Mouse (Mus musculus): ENCODE data around the gene Cd99l2. TPM values are rescaled to one million over a fixed set of nuclear protein-coding genes. Genes with fewer than 3 reads are reported as not detected.

Cd99l2 gene
- polyA plus RNA-seq (2014; fragmentation: Nextera tagmentation; extraction: Ambion mirVana): 22.1 and 23.4 TPM in 2 replicates

- Histone ChIP-seq H3K4me3 (ENCODE audit: low read depth, low read length) (peak within 1 kb of the TSS; percentile 46), H3K4me1 (ENCODE audit: control insufficient read depth, insufficient read depth, low read length) (no peaks in the 10 kb centered on the region), H3K9ac (ENCODE audit: low read length) (peak within 1 kb of the TSS; percentile 55), H3K27me3 (ENCODE audit: control insufficient read depth, insufficient read depth, low read length) (no peaks in the 10 kb centered on the region), H3K36me3 (ENCODE audit: control insufficient read depth, insufficient read depth, low read length) (no peaks in the 10 kb centered on the region), H3K4me2 (ENCODE audit: low read depth, severe bottlenecking) (peak within 1 kb of the TSS; percentile 56), H3K27ac (replicated peaks; ENCODE audit: low read depth, low read length) (peak within 1 kb of the TSS; percentile 76), H3K9me3 (ENCODE audit: control insufficient read depth, low read length) (no peaks in the 10 kb centered on the region)
- peak; percentile 85 for DNase-seq (ENCODE audit: low spot score)
- ATAC-seq (ENCODE audit: insufficient number of reproducible peaks, low FRiP score, low TSS enrichment, low read depth): peak; percentile 95
- WGBS: 25% methylated on average over 18 of the region's 23 CpGs
Measured at GRCm38 (mm10) chrX:71492634-71493278, at the start of gene Cd99l2. Cd99l2 (minus strand) TSS chrX:71492849.

DNA sequence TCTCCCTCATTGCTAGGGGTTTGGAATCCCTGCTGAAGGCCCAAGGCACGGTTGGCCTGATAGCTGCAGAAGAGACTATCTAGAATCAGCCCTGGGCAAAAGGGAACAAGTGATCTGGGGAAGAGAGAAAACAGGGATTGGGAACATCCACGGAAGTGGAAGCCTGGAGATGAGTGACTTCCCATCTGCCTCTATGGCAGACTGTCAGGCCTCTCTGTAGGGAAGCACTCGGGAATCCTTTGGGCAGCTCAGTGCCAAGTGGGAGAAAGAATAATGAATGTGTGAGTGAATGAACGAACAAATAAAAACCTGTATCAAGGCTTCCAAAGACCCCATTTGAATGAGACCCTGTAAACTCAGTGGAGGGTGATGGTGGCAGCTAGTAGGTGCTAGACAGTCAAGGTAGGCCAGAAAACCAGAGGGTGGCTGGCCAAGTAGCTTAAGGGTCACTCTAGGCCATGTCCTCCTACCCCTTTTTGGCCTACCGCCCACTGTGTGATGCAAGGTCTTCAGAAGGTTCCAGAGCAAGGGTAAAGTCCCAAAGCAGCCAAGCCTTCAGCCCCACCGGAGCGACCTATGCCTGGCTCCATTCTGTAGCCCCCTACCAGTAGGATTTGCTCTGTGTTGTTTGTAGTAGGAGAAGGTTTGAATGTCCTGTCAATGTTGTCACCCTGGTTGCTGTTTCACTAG is 48.3 kb upstream of the Cd99l2 start:
- Histone ChIP-seq H3K9ac (ENCODE audit: low read length) (no peak overlapping the region), H3K27me3 (ENCODE audit: control insufficient read depth, insufficient read depth, low read length) (no peaks in the 10 kb centered on the region), H3K27ac (replicated peaks; ENCODE audit: low read depth, low read length) (no peak overlapping the region), H3K4me1 (ENCODE audit: control insufficient read depth, insufficient read depth, low read length) (no peaks in the 10 kb centered on the region), H3K9me3 (ENCODE audit: control insufficient read depth, low read length) (no peaks in the 10 kb centered on the region), H3K36me3 (ENCODE audit: control insufficient read depth, insufficient read depth, low read length) (no peaks in the 10 kb centered on the region), H3K4me2 (ENCODE audit: low read depth, severe bottlenecking) (no peak overlapping the region), H3K4me3 (ENCODE audit: low read depth, low read length) (no peak overlapping the region)
- DNase-seq (ENCODE audit: low spot score) (no peak), ATAC-seq (ENCODE audit: insufficient number of reproducible peaks, low FRiP score, low TSS enrichment, low read depth) (no peak)
- 81% methylated on average over 7 of the region's 7 CpGs for WGBS

- no peak for ATAC-seq (ENCODE audit: insufficient number of reproducible peaks, low FRiP score, low TSS enrichment, low read depth)
- Histone ChIP-seq H3K4me2 (ENCODE audit: low read depth, severe bottlenecking) (no peak overlapping the region), H3K9me3 (ENCODE audit: control insufficient read depth, low read length) (no peaks in the 10 kb centered on the region), H3K9ac (ENCODE audit: low read length) (no peak overlapping the region), H3K27ac (replicated peaks; ENCODE audit: low read depth, low read length) (no peak overlapping the region), H3K4me3 (ENCODE audit: low read depth, low read length) (no peak overlapping the region), H3K36me3 (ENCODE audit: control insufficient read depth, insufficient read depth, low read length) (no peaks in the 10 kb centered on the region), H3K4me1 (ENCODE audit: control insufficient read depth, insufficient read depth, low read length) (no peaks in the 10 kb centered on the region), H3K27me3 (ENCODE audit: control insufficient read depth, insufficient read depth, low read length) (no peaks in the 10 kb centered on the region)
- no peak for DNase-seq (ENCODE audit: low spot score)
- 88% methylated on average over 2 of the region's 2 CpGs for WGBS
Measured at GRCm38 (mm10) chrX:71537791-71538190, 45.1 kb upstream of the Cd99l2 start.

GRCm38 (mm10) chrX:71534102-71534501 is 41.5 kb upstream of the Cd99l2 start:
- Histone ChIP-seq H3K36me3 (ENCODE audit: control insufficient read depth, insufficient read depth, low read length) (no peaks in the 10 kb centered on the region), H3K9ac (ENCODE audit: low read length) (no peak overlapping the region), H3K9me3 (ENCODE audit: control insufficient read depth, low read length) (no peaks in the 10 kb centered on the region), H3K27ac (replicated peaks; ENCODE audit: low read depth, low read length) (no peak overlapping the region), H3K4me2 (ENCODE audit: low read depth, severe bottlenecking) (no peak overlapping the region), H3K27me3 (ENCODE audit: control insufficient read depth, insufficient read depth, low read length) (no peaks in the 10 kb centered on the region), H3K4me3 (ENCODE audit: low read depth, low read length) (no peak overlapping the region), H3K4me1 (ENCODE audit: control insufficient read depth, insufficient read depth, low read length) (no peaks in the 10 kb centered on the region)
- DNase-seq (ENCODE audit: low spot score) (no peak), ATAC-seq (ENCODE audit: insufficient number of reproducible peaks, low FRiP score, low TSS enrichment, low read depth) (no peak)
- WGBS: 81% methylated on average over 5 of the region's 5 CpGs

- H3K9ac ChIP-seq (ENCODE audit: low read length): no peak overlapping the region
Measured at GRCm38 (mm10) chrX:71532635-71533034, 40.0 kb upstream of the Cd99l2 start.

GRCm38 (mm10) chrX:71528646-71529045 is 36.0 kb upstream of the Cd99l2 start:
- H3K4me2 ChIP-seq (ENCODE audit: low read depth, severe bottlenecking): no peak overlapping the region
- DNase-seq (ENCODE audit: low spot score) (no peak), ATAC-seq (ENCODE audit: insufficient number of reproducible peaks, low FRiP score, low TSS enrichment, low read depth) (no peak)
- no peak overlapping the region for H3K9ac ChIP-seq (ENCODE audit: low read length)
- 62% methylated on average over 6 of the region's 6 CpGs for WGBS
- no peaks in the 10 kb centered on the region for H3K4me1 ChIP-seq (ENCODE audit: control insufficient read depth, insufficient read depth, low read length)
- no peaks in the 10 kb centered on the region for H3K27me3 ChIP-seq (ENCODE audit: control insufficient read depth, insufficient read depth, low read length)
- no peak overlapping the region for H3K27ac ChIP-seq (replicated peaks; ENCODE audit: low read depth, low read length)
- H3K4me3 ChIP-seq (ENCODE audit: low read depth, low read length): no peak overlapping the region
- no peaks in the 10 kb centered on the region for H3K9me3 ChIP-seq (ENCODE audit: control insufficient read depth, low read length)
- H3K36me3 ChIP-seq (ENCODE audit: control insufficient read depth, insufficient read depth, low read length): no peaks in the 10 kb centered on the region

More at GRCm38 (mm10) chrX:71532635-71533034, 40.0 kb upstream of the Cd99l2 start:
- ATAC-seq (ENCODE audit: insufficient number of reproducible peaks, low FRiP score, low TSS enrichment, low read depth) (no peak), DNase-seq (ENCODE audit: low spot score) (no peak)
- H3K27me3 ChIP-seq (ENCODE audit: control insufficient read depth, insufficient read depth, low read length): no peaks in the 10 kb centered on the region
- H3K4me2 ChIP-seq (ENCODE audit: low read depth, severe bottlenecking): no peak overlapping the region
- 66% methylated on average over 3 of the region's 3 CpGs for WGBS
- no peaks in the 10 kb centered on the region for H3K9me3 ChIP-seq (ENCODE audit: control insufficient read depth, low read length)
- no peaks in the 10 kb centered on the region for H3K36me3 ChIP-seq (ENCODE audit: control insufficient read depth, insufficient read depth, low read length)
- no peaks in the 10 kb centered on the region for H3K4me1 ChIP-seq (ENCODE audit: control insufficient read depth, insufficient read depth, low read length)
- no peak overlapping the region for H3K27ac ChIP-seq (replicated peaks; ENCODE audit: low read depth, low read length)
- H3K4me3 ChIP-seq (ENCODE audit: low read depth, low read length): no peak overlapping the region

- H3K9me3 ChIP-seq (ENCODE audit: control insufficient read depth, low read length): no peaks in the 10 kb centered on the region
- DNase-seq (ENCODE audit: low spot score) (no peak), ATAC-seq (ENCODE audit: insufficient number of reproducible peaks, low FRiP score, low TSS enrichment, low read depth) (no peak)
- no peak overlapping the region for H3K27ac ChIP-seq (replicated peaks; ENCODE audit: low read depth, low read length)
- no peak overlapping the region for H3K9ac ChIP-seq (ENCODE audit: low read length)
- no peak overlapping the region for H3K4me3 ChIP-seq (ENCODE audit: low read depth, low read length)
- no peak overlapping the region for H3K4me2 ChIP-seq (ENCODE audit: low read depth, severe bottlenecking)
- no peaks in the 10 kb centered on the region for H3K27me3 ChIP-seq (ENCODE audit: control insufficient read depth, insufficient read depth, low read length)
- WGBS: 72% methylated on average over 3 of the region's 3 CpGs
- H3K36me3 ChIP-seq (ENCODE audit: control insufficient read depth, insufficient read depth, low read length): no peaks in the 10 kb centered on the region
- H3K4me1 ChIP-seq (ENCODE audit: control insufficient read depth, insufficient read depth, low read length): no peaks in the 10 kb centered on the region
Measured at GRCm38 (mm10) chrX:71528150-71528549, 35.5 kb upstream of the Cd99l2 start.

DNA sequence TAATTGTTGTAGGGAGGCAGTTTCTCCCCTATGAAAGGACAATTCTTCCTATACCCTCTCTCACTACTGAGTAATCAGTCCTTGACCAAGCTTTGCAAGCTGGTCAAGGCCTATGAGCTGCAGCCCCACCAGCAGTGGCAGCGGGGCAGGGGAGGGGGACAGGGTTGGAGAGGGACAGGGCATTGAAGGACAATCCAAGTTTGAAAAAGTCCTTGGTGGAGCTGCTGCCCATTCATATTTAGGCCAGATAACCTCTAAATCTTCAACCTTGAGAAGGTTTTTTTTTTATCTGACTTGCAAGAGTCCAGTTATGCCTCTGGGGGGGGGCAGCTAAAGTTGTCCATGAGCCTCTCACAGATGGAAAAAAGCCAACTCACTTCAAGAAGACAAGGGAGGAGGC is 34.8 kb upstream of the Cd99l2 start:
- H3K36me3 ChIP-seq (ENCODE audit: control insufficient read depth, insufficient read depth, low read length): no peaks in the 10 kb centered on the region
- H3K4me3 ChIP-seq (ENCODE audit: low read depth, low read length): no peak overlapping the region
- no peak overlapping the region for H3K9ac ChIP-seq (ENCODE audit: low read length)
- WGBS: 86% methylated on average over 1 of the region's 1 CpGs
- ATAC-seq (ENCODE audit: insufficient number of reproducible peaks, low FRiP score, low TSS enrichment, low read depth) (no peak), DNase-seq (ENCODE audit: low spot score) (no peak)
- no peaks in the 10 kb centered on the region for H3K4me1 ChIP-seq (ENCODE audit: control insufficient read depth, insufficient read depth, low read length)
- no peak overlapping the region for H3K27ac ChIP-seq (replicated peaks; ENCODE audit: low read depth, low read length)
- no peaks in the 10 kb centered on the region for H3K9me3 ChIP-seq (ENCODE audit: control insufficient read depth, low read length)
- H3K27me3 ChIP-seq (ENCODE audit: control insufficient read depth, insufficient read depth, low read length): no peaks in the 10 kb centered on the region
- no peak overlapping the region for H3K4me2 ChIP-seq (ENCODE audit: low read depth, severe bottlenecking)
